Mouse (Mus musculus): ENCODE measurements around the gene Mfsd5.

The Mfsd5 gene

DNA sequence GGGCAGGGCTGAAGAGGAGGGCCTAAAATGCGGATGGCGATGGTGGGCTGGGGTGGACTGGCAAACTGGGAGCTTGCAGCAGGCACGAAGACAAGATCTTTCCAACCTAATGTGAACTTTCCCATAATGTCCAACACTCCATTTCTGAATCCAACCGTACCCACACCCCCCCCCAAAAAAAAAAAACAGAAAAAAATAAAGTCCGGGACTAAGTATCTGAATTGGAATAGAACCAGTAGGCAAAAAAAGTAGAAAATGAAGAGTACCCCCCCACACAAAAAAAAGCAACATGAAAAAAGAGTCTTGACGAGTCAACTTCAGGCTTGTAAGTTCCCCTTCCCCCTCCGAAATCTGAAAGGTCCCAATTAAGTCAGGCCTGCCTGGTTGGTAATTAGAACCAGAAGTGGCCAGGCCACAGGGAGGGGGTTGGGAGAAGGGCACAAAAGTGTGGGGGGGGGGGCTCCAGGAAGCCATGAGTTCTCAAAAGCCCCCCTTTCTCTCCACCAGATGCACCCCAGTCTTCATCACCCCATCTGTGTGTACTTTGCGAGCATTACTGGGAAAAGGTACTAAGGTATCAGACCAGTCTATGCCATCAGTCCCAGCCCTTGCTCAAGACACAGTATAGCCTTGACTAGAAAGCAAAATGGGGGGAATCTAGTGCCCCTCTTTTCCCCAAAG, 31.0 kb upstream of the Mfsd5 start:
- DNase-seq = no peak

GRCm38 (mm10) chr15:102248812-102249191, 30.5 kb upstream of the Mfsd5 start:
- peak; percentile 34 for DNase-seq

GRCm38 (mm10) chr15:102249251-102249691, 30.0 kb upstream of the Mfsd5 start:
- DNase-seq = peak; percentile 18

- DNase-seq = no peak
Measured at GRCm38 (mm10) chr15:102249967-102250366, 29.3 kb upstream of the Mfsd5 start.

DNA sequence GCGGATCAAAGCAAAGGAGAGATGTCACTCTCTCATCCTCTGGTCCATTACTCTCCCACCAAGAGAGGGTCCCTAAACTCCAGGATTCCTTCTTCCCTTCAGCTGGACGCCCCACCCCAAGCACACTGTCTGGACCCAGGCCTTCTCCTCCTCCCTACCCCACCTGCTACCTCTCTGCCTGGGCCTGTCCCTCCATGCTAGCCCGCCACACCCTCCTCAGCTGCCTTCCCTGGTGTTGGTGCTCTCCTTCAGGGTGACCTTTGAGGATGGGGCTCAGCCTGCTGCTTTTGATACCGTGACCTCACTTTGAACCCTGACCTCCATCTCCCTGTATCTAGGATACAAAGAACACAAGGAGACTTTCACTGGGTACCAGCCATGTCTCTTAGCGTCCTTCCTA, 28.7 kb upstream of the Mfsd5 start:
- DNase-seq = no peak

DNA sequence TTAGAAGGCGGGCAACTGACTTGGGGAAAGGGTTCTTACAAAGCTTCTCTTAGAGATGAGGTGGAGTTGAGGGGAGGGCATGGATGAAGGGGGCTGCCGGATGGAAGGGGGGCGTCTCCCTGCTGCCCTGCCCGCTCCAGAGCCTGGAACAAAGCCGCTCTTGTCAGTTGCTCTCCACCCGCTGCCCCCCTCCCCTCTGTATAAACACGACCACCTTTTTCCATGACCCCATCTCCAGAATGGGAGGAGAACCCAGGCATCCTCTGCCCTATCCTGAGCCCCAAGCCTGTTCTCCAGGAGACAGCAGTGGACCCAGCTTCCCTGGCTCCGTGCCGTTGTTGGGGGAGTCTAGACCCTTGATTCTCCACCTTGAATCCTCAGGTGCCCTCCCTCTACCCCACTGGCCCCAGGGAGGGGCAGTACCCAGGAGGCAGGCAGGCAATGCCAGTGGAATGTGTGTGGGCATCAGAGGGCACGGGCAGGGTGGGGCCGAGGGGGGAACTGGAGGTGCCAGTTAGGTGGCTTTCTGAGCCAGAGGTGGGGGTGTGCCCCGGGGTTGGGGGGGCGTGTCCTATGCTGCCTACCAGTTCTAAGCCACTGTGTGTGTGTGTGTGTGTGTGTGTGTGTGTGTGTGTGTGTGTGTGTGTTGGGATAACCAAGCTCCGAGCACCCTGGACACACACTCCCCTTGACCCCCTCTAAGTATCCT, 23.6 kb upstream of the Mfsd5 start:
- DNase-seq = peak; percentile 15

DNA sequence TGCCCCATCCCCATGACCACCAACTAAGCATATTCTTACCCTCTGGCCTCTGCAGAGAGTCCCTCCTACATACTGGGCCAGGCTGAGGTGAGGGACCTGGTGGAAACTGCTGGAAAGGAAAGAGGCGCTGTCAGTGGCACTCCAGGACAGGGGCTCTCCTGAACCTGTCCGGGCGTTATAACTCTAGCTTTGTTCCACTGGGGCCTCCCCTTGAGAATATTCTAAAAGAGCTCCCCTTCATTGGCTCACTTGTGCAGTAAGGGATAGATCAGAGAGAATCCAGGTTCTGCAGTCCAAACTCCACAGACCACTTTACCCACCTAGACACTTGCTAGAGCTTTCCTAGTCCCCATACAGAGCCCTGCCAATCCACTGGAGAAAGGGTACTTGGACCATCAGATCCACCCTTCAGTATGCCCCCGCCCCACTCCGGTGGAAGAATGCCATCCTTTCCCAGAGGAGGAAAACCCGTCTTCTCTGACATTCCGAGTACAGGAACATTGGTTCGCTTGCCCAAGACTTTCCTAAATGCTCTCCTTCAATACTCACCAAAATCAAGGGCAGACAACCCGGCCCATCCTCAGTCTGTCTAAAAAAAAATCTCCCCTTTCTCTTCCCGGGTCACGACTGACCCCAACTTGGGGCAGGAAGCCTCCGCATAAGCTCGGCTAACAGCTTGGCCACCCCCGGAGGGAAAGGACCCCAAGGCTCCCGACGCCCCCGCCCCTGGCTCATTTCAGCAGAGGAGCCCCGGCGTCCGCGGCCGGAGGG, 22.6 kb upstream of the Mfsd5 start:
- DNase-seq = peak; percentile 31

DNA sequence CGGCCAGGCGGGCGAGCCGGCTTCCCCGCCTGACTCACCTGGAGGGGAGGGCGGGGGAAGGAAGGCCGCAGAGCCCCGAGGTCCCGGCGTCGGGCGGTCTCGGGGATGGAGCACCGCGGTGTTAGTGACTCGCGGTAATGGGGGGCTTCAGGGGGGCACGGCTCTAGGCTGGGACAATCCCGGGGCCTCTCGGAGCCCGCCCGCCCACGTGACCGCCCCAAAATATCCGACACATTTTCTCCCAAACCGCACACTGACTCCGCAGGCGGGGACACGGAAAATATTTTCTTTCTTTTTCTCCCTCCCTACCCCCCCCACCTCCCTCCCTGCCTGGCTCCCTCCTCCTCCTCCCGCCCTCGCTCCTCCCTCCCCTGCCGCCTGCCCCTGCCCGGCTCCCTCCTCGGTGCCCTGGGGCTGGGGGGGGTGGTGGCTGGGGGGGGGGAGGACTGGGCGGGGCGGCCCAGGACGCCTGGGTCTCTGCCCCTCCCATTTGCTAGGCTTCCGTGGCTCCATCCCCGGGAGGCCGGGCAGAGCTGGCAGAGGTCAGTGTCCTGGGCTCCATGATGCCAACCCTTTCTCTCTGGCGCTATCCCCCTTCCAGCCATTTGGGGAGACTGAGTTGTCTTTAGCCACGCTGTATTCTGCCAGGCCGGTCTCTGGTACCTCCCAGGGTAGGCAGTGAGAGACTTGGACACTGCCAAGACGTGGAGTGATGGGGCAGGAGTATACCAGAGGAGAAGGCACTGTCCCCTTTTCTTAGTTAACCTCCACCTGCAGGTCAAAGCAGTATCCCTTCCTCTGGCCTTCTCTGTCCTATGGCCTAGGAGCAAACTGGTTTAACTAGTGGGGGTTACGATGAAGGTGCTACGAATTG, 21.8 kb upstream of the Mfsd5 start, which contains the start of gene Rarg:
Gene Rarg, minus strand, starts transcription at position 316 of the 874 bp plus-strand sequence.
- DNase-seq = peak; percentile 65

DNA sequence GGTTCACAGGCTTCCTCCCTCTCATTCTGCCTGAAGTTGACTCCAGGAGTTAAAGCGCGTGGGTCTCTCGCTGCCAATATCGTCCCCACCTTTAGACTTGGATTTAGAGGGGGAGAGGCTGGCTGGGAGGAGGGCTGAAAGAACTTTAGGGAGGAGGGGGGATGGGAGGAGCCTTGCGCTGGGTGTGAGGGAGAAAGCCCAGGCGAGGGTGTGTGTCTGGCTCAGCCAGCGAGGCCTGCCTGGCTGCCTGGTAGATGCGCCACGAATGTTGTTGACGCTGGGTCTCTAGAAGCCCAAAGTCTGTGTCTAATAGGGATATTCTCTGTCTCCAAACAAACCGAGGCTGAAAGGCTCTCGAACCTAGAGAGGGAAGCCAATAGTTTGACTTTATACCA, 21.2 kb upstream of the Mfsd5 start:
- DNase-seq = peak; percentile 46

- peak; percentile 26 for DNase-seq
Measured at GRCm38 (mm10) chr15:102258581-102259253, 20.5 kb upstream of the Mfsd5 start.

- DNase-seq = no peak
Measured at GRCm38 (mm10) chr15:102262582-102262981, 16.7 kb upstream of the Mfsd5 start.

DNA sequence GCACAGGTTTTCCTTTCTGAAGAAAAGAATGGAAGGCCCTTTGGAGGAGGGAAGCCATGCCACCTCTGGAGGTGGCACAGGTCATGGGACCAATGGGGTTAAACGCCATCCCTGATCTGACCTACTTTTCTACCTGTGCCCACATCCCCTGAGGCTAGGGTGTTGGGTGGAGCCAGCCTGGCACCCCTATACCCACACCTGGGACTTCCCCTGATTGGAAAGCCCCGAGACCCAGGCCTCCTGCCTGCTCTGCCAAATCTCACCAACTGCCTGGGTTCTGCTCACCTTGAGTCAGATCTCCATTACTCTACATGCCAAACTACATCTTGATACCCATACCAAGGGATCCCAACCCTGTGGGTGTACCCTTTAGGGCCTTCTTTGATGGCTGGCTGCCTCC, 16.2 kb upstream of the Mfsd5 start:
- DNase-seq = no peak

DNA sequence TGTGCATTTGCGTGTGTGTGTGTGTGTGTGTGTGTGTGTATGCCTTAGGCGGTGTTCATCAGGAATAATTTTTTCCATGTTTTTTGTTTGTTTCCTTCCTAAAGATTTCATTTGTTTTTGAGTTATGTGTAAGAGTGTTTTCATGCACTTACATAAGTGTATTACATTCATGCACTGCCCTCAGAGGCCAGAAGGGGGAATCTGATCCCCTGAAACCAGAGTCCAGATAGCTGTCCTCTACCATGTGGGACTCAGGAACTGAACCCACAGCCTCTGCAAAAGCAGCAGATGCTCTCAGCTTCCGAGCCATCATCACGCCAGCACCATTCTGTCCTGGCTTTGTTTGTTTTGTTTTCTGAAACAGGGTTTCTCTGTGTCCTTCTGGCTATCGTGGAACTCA, 13.7 kb upstream of the Mfsd5 start:
- DNase-seq = no peak

DNA sequence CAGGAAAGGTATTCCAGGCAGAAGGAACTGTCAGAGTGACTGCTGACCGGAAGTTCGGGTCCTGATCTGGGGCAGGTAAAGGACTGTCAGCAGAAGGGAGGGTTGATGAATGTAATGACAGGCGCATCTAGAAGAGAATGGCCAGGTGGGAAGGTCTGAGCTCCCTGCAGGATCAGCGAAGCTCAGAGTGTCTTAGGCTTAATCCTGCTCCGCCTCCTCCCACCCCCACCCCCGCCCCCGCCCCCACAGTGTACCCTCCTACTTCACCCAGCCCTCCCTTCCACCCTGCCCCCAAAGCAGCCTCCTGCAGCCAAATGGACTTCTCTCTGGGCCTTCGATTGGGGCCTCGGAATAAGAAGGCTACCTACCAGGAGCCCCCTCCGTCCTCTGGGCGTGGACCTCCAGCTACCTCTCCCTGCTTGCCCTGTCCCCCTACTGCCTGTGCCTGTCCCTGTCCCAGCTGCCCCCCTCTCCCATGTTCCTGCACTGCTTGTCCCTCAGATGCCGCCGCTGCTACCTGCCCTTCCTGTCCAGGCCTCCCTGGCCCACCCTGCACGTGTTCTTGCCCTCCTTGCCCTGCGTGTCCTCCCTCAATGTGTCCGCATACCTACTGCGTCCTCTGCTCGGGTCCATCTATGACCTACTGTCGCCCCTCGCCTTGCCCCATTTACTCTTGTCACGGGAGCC, 8.8 kb upstream of the Mfsd5 start, which contains the start of gene Gm9918:
Gene Gm9918, plus strand, starts transcription at position 290 of the 687 bp plus-strand sequence.
- no peak for DNase-seq

DNA sequence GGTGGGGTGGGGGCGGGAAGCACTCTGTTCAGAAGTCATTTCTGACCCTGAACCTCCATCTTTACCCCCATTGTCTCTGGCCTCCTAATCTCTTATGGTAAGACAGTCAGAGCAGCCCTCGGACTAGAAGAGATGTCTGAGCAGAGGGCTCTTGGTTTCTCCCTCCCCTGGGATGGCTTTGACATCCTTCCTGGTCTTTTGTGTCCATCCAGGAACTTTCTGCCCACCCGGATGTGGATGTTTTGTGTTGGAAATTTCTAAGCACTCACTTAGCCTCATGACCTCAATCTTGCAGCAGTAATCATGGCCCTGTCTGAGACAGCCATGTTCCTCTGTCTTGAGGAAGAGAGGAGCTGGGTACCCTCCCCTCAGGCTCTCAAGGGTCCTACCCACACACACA, 7.8 kb upstream of the Mfsd5 start:
- DNase-seq = no peak

DNA sequence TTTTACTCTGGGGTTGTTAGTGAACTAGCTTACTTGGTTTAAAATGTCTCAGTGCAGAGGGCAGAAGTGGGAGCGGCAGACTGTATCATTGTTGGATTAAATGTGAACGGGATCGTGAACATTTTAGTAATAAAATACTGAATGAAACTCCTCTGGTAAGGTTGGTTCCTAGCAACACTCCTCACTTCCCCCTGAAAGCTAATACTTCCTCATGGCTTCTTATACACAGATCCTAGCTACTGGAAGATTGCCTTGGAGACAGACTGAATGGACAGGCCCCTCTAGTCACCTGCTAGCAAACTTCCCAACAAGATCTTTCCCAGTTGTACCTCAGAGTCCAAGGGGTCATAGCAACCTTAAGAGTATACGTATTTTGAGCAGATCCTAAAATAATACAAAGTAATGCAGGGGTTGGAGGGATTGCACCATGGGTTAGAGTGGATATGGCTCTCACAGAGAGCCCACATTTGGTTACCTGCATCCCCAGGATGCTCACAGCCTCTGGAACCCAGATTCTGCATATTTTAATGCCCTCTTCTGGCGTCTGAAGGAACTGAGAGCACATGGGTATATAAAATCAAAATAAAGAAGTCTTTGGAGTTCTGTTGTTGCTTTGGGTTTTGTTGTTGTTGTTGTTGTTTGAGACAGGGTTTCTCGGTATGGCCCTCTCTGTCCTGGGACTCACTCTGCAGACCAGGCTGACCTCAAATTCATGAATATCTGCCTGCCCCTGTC, 5.1 kb upstream of the Mfsd5 start:
- DNase-seq = no peak

GRCm38 (mm10) chr15:102278726-102279091, 545 bp upstream of the Mfsd5 start:
- no peak for DNase-seq

DNA sequence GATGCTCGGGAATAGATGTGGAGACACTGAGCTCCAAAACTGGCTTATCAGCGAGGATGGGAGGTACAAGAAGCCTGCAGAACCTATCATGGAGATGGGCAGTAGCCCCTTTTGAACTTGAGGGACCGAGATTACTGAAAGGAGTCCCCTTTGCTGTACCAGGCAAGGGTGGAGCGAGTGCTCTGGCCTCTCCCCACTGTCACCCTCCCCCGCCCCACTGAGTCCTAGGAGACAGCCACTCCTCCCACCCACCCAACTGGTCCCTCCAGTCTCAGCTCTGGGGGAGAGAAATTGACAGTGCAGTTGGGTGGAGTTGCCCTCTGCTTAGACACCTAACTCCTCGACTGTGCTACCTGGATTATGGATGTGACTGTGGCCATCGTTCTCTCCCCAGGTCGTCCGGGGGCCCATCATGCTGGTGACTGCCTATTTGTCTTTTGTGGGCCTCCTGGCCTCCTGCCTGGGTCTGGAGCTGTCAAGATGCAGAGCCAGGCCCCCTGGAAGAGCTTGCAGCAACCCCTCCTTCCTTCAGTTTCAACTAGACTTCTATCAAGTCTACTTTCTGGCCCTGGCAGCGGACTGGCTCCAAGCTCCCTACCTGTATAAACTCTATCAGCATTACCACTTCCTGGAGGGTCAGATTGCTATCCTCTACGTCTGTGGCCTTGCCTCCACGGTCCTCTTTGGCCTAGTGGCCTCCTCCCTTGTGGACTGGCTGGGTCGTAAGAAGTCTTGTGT, 698 bp downstream of the Mfsd5 start:
- DNase-seq = peak; percentile 31

GRCm38 (mm10) chr15:102280623-102281022, 1.4 kb downstream of the Mfsd5 start:
- no peak for DNase-seq

All from cerebellum, adult 11 months (tissue).